Mouse (Mus musculus) midbrain, postnatal 0 days (tissue): ENCODE results near the gene Sorcs2. TPM values are rescaled to one million over a fixed set of nuclear protein-coding genes. Genes with fewer than 3 reads are reported as not detected.

Experiments
- ATAC-seq: fragments of 200-750 bp; cut with Nextera tagmentation; 2 replicates; pipeline ENCODE4 v1.8.0; 2017; ENCODE audit warnings: moderate number of reproducible peaks, mild to moderate bottlenecking, moderate TSS enrichment, moderate library complexity; ENCODE audit not compliant: low FRiP score
- DNase-seq: peaks from one replicate; pipeline ENCODE4 v3.0.0-alpha.2; 2015; ENCODE audit warnings: low spot score
- H3K27ac ChIP-seq: fragments of 300-500 bp; sonication (generic); 2 replicates; pipeline ENCODE4 v1.5.1; 2014; ENCODE audit warnings: low read depth, mild to moderate bottlenecking, low read length, mixed read lengths
- H3K27me3 ChIP-seq: fragments of 300-500 bp; sonication (generic); 2 replicates; pipeline ENCODE4 v1.6.1; 2014; ENCODE audit warnings: low read length, control low read depth, mixed read lengths; ENCODE audit not compliant: insufficient read depth
- H3K36me3 ChIP-seq: fragments of 300-500 bp; sonication (generic); 2 replicates; pipeline ENCODE4 v1.6.1; 2014; ENCODE audit warnings: low read length, control low read depth, mixed read lengths; ENCODE audit not compliant: insufficient read depth
- H3K4me1 ChIP-seq: fragments of 300-500 bp; sonication (generic); 2 replicates; pipeline ENCODE4 v1.6.1; 2014; ENCODE audit warnings: mild to moderate bottlenecking, control low read depth, antibody characterized with exemption, low read length, mixed read lengths; ENCODE audit not compliant: insufficient read depth
- H3K4me2 ChIP-seq: fragments of 300-500 bp; sonication (generic); 2 replicates; pipeline ENCODE4 v1.6.1; 2014; ENCODE audit warnings: low read depth, mild to moderate bottlenecking, low read length, mixed read lengths; ENCODE audit not compliant: poor library complexity, severe bottlenecking
- H3K4me3 ChIP-seq: fragments of 300-500 bp; sonication (generic); 2 replicates; pipeline ENCODE4 v1.5.1; 2014; ENCODE audit warnings: low read depth, mild to moderate bottlenecking, low read length, moderate library complexity
- H3K9ac ChIP-seq: fragments of 300-500 bp; sonication (generic); replicated peaks from 2 replicates; pipeline ENCODE4 v1.6.1; 2014; ENCODE audit warnings: mild to moderate bottlenecking, low read length, moderate library complexity, mixed read lengths; ENCODE audit not compliant: poor library complexity, severe bottlenecking
- H3K9me3 ChIP-seq: fragments of 300-500 bp; sonication (generic); 2 replicates; pipeline ENCODE4 v1.6.1; 2016; ENCODE audit warnings: low read length, control low read depth
- CTCF ChIP-seq: IDR thresholded peaks from 2 replicates; pipeline ENCODE4 v1.5.1; 2016; ENCODE audit warnings: antibody characterized with exemption, mild to moderate bottlenecking
- WGBS: fragments of 180-500 bp; shearing (Covaris S2); extraction: QIAGEN DNeasy Blood & Tissue Kit; methylation state at CpG from one replicate; pipeline ENCODE4 v1.1.7; 2014; 5-methylcytosine and 5-hydroxymethylcytosine counted together
- polyA plus RNA-seq: library from polyadenylated mRNA; unstranded; fragments of >200 nt; fragmentation: Nextera tagmentation; extraction: Ambion mirVana; gene quantifications from 2 replicates; pipeline ENCODE4 v1.2.1, GENCODE M21; 2015
- total RNA-seq: library from RNA; depleted of rRNA; stranded (reverse); fragments of >200 nt; gene quantifications from 2 replicates; pipeline ENCODE4 v1.2.3, GENCODE M21; 2014

Gene Sorcs2
- total and polyA plus RNA-seq, 2 experiments from 2014 or later: 16.1 to 49.2 TPM

GRCm38 (mm10) chr5:36360343-36360742 is 37.6 kb downstream of the Sorcs2 start:
- no peak overlapping the region for H3K4me2 ChIP-seq
- H3K27me3 ChIP-seq: no peaks in the 10 kb centered on the region
- DNase-seq (no peak), ATAC-seq (peak; percentile 28; the same call in 1 of the 2 replicates)
- H3K27ac ChIP-seq: no peak overlapping the region; the same call in 1 of the 2 replicates
- no peaks in the 10 kb centered on the region for H3K36me3 ChIP-seq
- H3K9me3 ChIP-seq: no peaks in the 10 kb centered on the region
- 71% methylated on average over 7 of the region's 7 CpGs for WGBS
- H3K4me1 ChIP-seq: peaks cover 4% of the 10 kb centered on the region; the same call in 1 of the 2 replicates
- H3K4me3 ChIP-seq: no peak overlapping the region
- no peak overlapping the region for H3K9ac ChIP-seq
- no peak for TF ChIP-seq CTCF

GRCm38 (mm10) chr5:36359535-36360243 is 38.2 kb downstream of the Sorcs2 start:
- Histone ChIP-seq H3K4me3 (no peak overlapping the region), H3K27me3 (no peaks in the 10 kb centered on the region), H3K9me3 (no peaks in the 10 kb centered on the region), H3K4me1 (peaks cover 4% of the 10 kb centered on the region; the same call in 1 of the 2 replicates), H3K36me3 (no peaks in the 10 kb centered on the region), H3K27ac (no peak overlapping the region; the same call in 1 of the 2 replicates), H3K9ac (no peak overlapping the region), H3K4me2 (no peak overlapping the region)
- TF ChIP-seq CTCF: no peak
- peak; percentile 77 for DNase-seq
- WGBS: 69% methylated on average over 5 of the region's 5 CpGs
- ATAC-seq: peak; percentile 69

GRCm38 (mm10) chr5:36358161-36358560 is 39.8 kb downstream of the Sorcs2 start:
- 84% methylated on average over 4 of the region's 4 CpGs for WGBS
- no peak for TF ChIP-seq CTCF
- peaks cover 4% of the 10 kb centered on the region; the same call in 1 of the 2 replicates for H3K4me1 ChIP-seq

GRCm38 (mm10) chr5:36356659-36357058 is 41.3 kb downstream of the Sorcs2 start:
- 91% methylated on average over 4 of the region's 4 CpGs for WGBS
- ATAC-seq: no peak

More at GRCm38 (mm10) chr5:36358161-36358560, 39.8 kb downstream of the Sorcs2 start:
- H3K27ac ChIP-seq: no peak overlapping the region
- H3K36me3 ChIP-seq: no peaks in the 10 kb centered on the region
- H3K27me3 ChIP-seq: no peaks in the 10 kb centered on the region
- H3K4me2 ChIP-seq: no peak overlapping the region
- no peak for DNase-seq
- H3K4me3 ChIP-seq: no peak overlapping the region
- no peak for ATAC-seq
- H3K9me3 ChIP-seq: no peaks in the 10 kb centered on the region
- H3K9ac ChIP-seq: no peak overlapping the region

GRCm38 (mm10) chr5:36355683-36356082 is 42.3 kb downstream of the Sorcs2 start:
- Histone ChIP-seq H3K4me2 (no peak overlapping the region), H3K4me1 (peaks cover 4% of the 10 kb centered on the region; the same call in 1 of the 2 replicates), H3K36me3 (no peaks in the 10 kb centered on the region), H3K9ac (0 out of 2 replicates have a peak overlapping the region, but pooled peaks have one; percentile 13), H3K9me3 (no peaks in the 10 kb centered on the region), H3K4me3 (no peak overlapping the region), H3K27me3 (no peaks in the 10 kb centered on the region), H3K27ac (no peak overlapping the region)
- WGBS: 93% methylated on average over 3 of the region's 3 CpGs
- ATAC-seq (no peak), DNase-seq (no peak)
- no peak for TF ChIP-seq CTCF

More at GRCm38 (mm10) chr5:36356659-36357058, 41.3 kb downstream of the Sorcs2 start:
- H3K36me3 ChIP-seq: no peaks in the 10 kb centered on the region
- H3K4me3 ChIP-seq: no peak overlapping the region
- TF ChIP-seq CTCF: no peak
- no peak for DNase-seq
- no peak overlapping the region for H3K4me2 ChIP-seq
- no peaks in the 10 kb centered on the region for H3K9me3 ChIP-seq
- H3K4me1 ChIP-seq: peaks cover 4% of the 10 kb centered on the region; the same call in 1 of the 2 replicates
- no peak overlapping the region for H3K9ac ChIP-seq
- H3K27me3 ChIP-seq: no peaks in the 10 kb centered on the region
- H3K27ac ChIP-seq: no peak overlapping the region

- no peak for TF ChIP-seq CTCF
- no peaks in the 10 kb centered on the region for H3K27me3 ChIP-seq
- no peaks in the 10 kb centered on the region for H3K9me3 ChIP-seq
- H3K4me1 ChIP-seq: peaks cover 4% of the 10 kb centered on the region; the same call in 1 of the 2 replicates
- no peak overlapping the region for H3K9ac ChIP-seq
- no peaks in the 10 kb centered on the region for H3K36me3 ChIP-seq
- no peak overlapping the region for H3K4me2 ChIP-seq
- no peak for ATAC-seq
- H3K4me3 ChIP-seq: no peak overlapping the region
- H3K27ac ChIP-seq: no peak overlapping the region
- WGBS: 87% methylated on average over 6 of the region's 6 CpGs
- no peak for DNase-seq
These were observed 44.3 kb downstream of the Sorcs2 start for GRCm38 (mm10) chr5:36353679-36354078.
